Mouse (Mus musculus) liver, embryonic 14.5 days (tissue): Measurements from ENCODE around the gene Gm3476.
"Not testable (repeated sequence)": the region's sequence is repeated elsewhere in the genome, so short reads cannot be mapped to it uniquely, and the experiment has no call there.

Experiments used
- CTCF ChIP-seq: IDR thresholded peaks from 2 replicates; pipeline ENCODE4 v1.5.1; 2016; ENCODE audit warnings: antibody characterized with exemption, low read depth, control low read depth
- EP300 ChIP-seq: IDR thresholded peaks from 2 replicates; pipeline ENCODE4 v1.6.1; 2016; ENCODE audit warnings: antibody characterized with exemption, low read depth

DNA sequence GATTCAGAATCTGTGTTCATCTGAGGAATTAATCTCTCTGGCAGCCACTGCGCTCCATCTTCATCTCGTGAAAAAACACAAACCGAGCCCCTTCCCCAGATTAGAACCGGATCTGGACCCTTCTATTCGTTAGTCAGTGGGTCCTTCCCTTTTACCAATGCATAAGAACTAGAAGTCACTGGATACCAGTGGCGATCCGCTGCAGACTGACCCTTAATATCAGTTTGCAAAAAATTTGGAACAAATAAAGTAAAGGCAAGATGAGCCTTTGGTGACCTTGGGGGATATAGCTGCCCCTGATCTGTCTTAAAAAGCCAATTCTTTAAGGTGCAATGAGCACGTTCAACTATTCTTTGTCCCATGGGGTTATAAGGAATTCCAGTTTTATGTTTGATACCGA lies 37.9 kb upstream of the Gm3476 start:
- not testable (repeated sequence) for TF ChIP-seq CTCF, EP300
